Mouse (Mus musculus) lung, embryonic 15.5 days (tissue): Measurements from ENCODE around the gene Prdm10. TPM values are rescaled to one million over a fixed set of nuclear protein-coding genes. Genes with fewer than 3 reads are reported as not detected.

Experiments used
- ATAC-seq: fragments of 200-750 bp; cut with Nextera tagmentation; 2 replicates; pipeline ENCODE4 v1.8.0; 2017; ENCODE audit warnings: moderate number of reproducible peaks, borderline replicate concordance; ENCODE audit not compliant: low FRiP score, low TSS enrichment; ENCODE audit errors: extremely low read depth
- H3K27ac ChIP-seq: fragments of 300-500 bp; sonication (generic); 2 replicates; pipeline ENCODE4 v1.5.1; 2015; ENCODE audit warnings: moderate library complexity, mild to moderate bottlenecking, inconsistent platforms
- H3K27me3 ChIP-seq: fragments of 300-500 bp; sonication (generic); 2 replicates; pipeline ENCODE4 v1.6.1; 2015; ENCODE audit warnings: inconsistent platforms
- H3K36me3 ChIP-seq: fragments of 300-500 bp; sonication (generic); 2 replicates; pipeline ENCODE4 v1.6.1; 2015; ENCODE audit warnings: inconsistent platforms
- H3K4me1 ChIP-seq: fragments of 300-500 bp; sonication (generic); 2 replicates; pipeline ENCODE4 v1.6.1; 2015; ENCODE audit warnings: inconsistent platforms
- H3K4me2 ChIP-seq: fragments of 300-500 bp; sonication (generic); 2 replicates; pipeline ENCODE4 v1.6.1; 2015; ENCODE audit warnings: inconsistent platforms, mild to moderate bottlenecking, moderate library complexity
- H3K4me3 ChIP-seq: fragments of 300-500 bp; sonication (generic); 2 replicates; pipeline ENCODE4 v1.5.1; 2015; ENCODE audit warnings: mild to moderate bottlenecking, inconsistent platforms
- H3K9ac ChIP-seq: fragments of 300-500 bp; sonication (generic); 2 replicates; pipeline ENCODE4 v1.6.1; 2015; ENCODE audit warnings: inconsistent platforms
- H3K9me3 ChIP-seq: fragments of 300-500 bp; sonication (generic); 2 replicates; pipeline ENCODE4 v1.6.1; 2016; ENCODE audit warnings: inconsistent platforms
- WGBS: fragments of 180-500 bp; shearing (Covaris S2); methylation state at CpG from one replicate; pipeline ENCODE4 v1.1.7; 2015; 5-methylcytosine and 5-hydroxymethylcytosine counted together
- polyA plus RNA-seq: library from polyadenylated mRNA; unstranded; fragments of >200 nt; fragmentation: Nextera tagmentation; extraction: Ambion mirVana; gene quantifications from 2 replicates; pipeline ENCODE4 v1.2.1, GENCODE M21; 2015

Prdm10 gene
- polyA plus RNA-seq, 1 experiment from 2014 or later: 4.6 TPM

- Histone ChIP-seq H3K4me1 (no peaks in the 10 kb centered on the region), H3K4me3 (no peak overlapping the region), H3K9me3 (no peaks in the 10 kb centered on the region), H3K9ac (no peak overlapping the region), H3K27ac (no peak overlapping the region), H3K27me3 (no peaks in the 10 kb centered on the region), H3K36me3 (no peaks in the 10 kb centered on the region), H3K4me2 (no peak overlapping the region)
- WGBS: 61% methylated on average over 9 of the region's 9 CpGs
- no peak for ATAC-seq
Observed at GRCm38 (mm10) chr9:31430011-31430410, 149.7 kb downstream of the Prdm10 start.

Other genes with a start within 250 kb of the Prdm10 start
- 6.5 and 8.9 TPM in 2 replicates for gene Zbtb44, start 249.9 kb upstream of the Prdm10 start, polyA plus RNA-seq
- gene St14, start 148.7 kb upstream of the Prdm10 start, polyA plus RNA-seq: 48.1 and 50.9 TPM in 2 replicates
- 446 and 476 TPM in 2 replicates for gene Aplp2, start 68.7 kb upstream of the Prdm10 start, polyA plus RNA-seq
- gene Nfrkb, start 105.7 kb downstream of the Prdm10 start, polyA plus RNA-seq: 18.5 and 20.2 TPM in 2 replicates
- gene Tmem45b, start 183.9 kb downstream of the Prdm10 start, polyA plus RNA-seq: 0.21 and 0.36 TPM in 2 replicates